Mouse (Mus musculus) brain, embryonic 14.5 days (tissue): ENCODE data around the gene Hltf.

Experiments used
- CTCF ChIP-seq: fragments of 200-500 bp; IDR thresholded peaks from 2 replicates; pipeline ENCODE4 v1.5.1; 2012; ENCODE audit warnings: inconsistent platforms, mild to moderate bottlenecking, moderate library complexity, borderline replicate concordance; ENCODE audit not compliant: insufficient read depth, insufficient read length; ENCODE audit errors: extremely low read depth
- POLR2A ChIP-seq: fragments of 200-500 bp; IDR thresholded peaks from 2 replicates; pipeline ENCODE4 v1.6.1; 2012; ENCODE audit warnings: mild to moderate bottlenecking, inconsistent platforms, borderline replicate concordance; ENCODE audit not compliant: poor library complexity, insufficient read depth, insufficient read length, severe bottlenecking; ENCODE audit errors: extremely low read depth

GRCm38 (mm10) chr3:20132731-20133130 is 75.1 kb downstream of the Hltf start:
- TF ChIP-seq CTCF (no peak), POLR2A (no peak)
